Mouse (Mus musculus) bone marrow, adult 2 months (tissue): ENCODE results near the gene Zfp706.
A peak's percentile ranks its signal among the peaks of the same experiment; 100 is the strongest.

Source experiments
- CTCF ChIP-seq: fragments of 200-500 bp; IDR thresholded peaks from 2 replicates; pipeline ENCODE4 v1.5.1; 2011; ENCODE audit warnings: low read length, control low read depth; ENCODE audit not compliant: control insufficient read depth, insufficient read depth
- POLR2A ChIP-seq: fragments of 200-500 bp; IDR thresholded peaks from 2 replicates; pipeline ENCODE4 v1.6.1; 2011; ENCODE audit warnings: low read depth, mild to moderate bottlenecking, control low read depth, low read length, borderline replicate concordance; ENCODE audit not compliant: control insufficient read depth

DNA sequence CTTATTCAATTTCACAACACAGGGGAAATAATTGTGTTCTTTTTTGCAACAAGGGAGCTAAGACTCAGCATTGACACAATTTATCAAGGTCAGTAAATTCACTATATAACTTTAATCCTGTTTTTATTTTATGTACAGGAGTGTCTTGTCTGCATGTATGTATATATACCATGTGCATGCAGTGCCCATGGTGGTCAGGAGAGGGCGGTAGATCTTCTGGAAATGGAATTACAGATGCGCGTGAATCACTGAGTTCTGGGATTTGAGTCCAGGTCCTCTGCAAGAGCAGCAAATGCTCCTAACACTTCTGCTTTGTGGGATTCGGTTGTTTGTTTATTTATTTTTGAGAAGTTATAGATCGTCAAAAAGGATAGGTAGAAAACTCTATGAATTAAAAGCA is 37.8 kb downstream of the Zfp706 start:
- no peak for TF ChIP-seq POLR2A
- TF ChIP-seq CTCF = 0 out of 2 replicates have a peak, but pooled peaks have one; percentile 5
